Mouse (Mus musculus) hindbrain, embryonic 11.5 days (tissue): ENCODE data around the gene Pfdn5. TPM values are rescaled to one million over a fixed set of nuclear protein-coding genes. Genes with fewer than 3 reads are reported as not detected.
"Not testable (repeated sequence)": the region's sequence is repeated elsewhere in the genome, so short reads cannot be mapped to it uniquely, and the experiment has no call there.

Experiments
- ATAC-seq: fragments of 200-750 bp; cut with Nextera tagmentation; 2 replicates; pipeline ENCODE4 v1.8.0; 2017; ENCODE audit warnings: mild to moderate bottlenecking, moderate TSS enrichment, moderate library complexity; ENCODE audit not compliant: low FRiP score
- DNase-seq: peaks from one replicate; pipeline ENCODE4 v3.0.0-alpha.2; 2015; ENCODE audit warnings: low spot score
- H3K27ac ChIP-seq: fragments of 300-500 bp; sonication (generic); 2 replicates; pipeline ENCODE4 v1.5.1; 2014; ENCODE audit warnings: mild to moderate bottlenecking, low read depth, low read length
- H3K27me3 ChIP-seq: fragments of 300-500 bp; sonication (generic); 2 replicates; pipeline ENCODE4 v1.6.1; 2014; ENCODE audit warnings: mild to moderate bottlenecking, low read length, moderate library complexity, mixed read lengths; ENCODE audit not compliant: control insufficient read depth, insufficient read depth
- H3K36me3 ChIP-seq: fragments of 300-500 bp; sonication (generic); 2 replicates; pipeline ENCODE4 v1.6.1; 2014; ENCODE audit warnings: mild to moderate bottlenecking, low read length, moderate library complexity, mixed read lengths; ENCODE audit not compliant: control insufficient read depth, insufficient read depth
- H3K4me1 ChIP-seq: fragments of 300-500 bp; sonication (generic); replicated peaks from 2 replicates; pipeline ENCODE4 v1.6.1; 2014; ENCODE audit warnings: low read length, mixed read lengths; ENCODE audit not compliant: control insufficient read depth, insufficient read depth
- H3K4me2 ChIP-seq: fragments of 300-500 bp; sonication (generic); replicated peaks from 2 replicates; pipeline ENCODE4 v1.6.1; 2014; ENCODE audit warnings: mild to moderate bottlenecking, low read depth, low read length
- H3K4me3 ChIP-seq: fragments of 300-500 bp; sonication (generic); 2 replicates; pipeline ENCODE4 v1.5.1; 2014; ENCODE audit warnings: low read depth, low read length
- H3K9ac ChIP-seq: fragments of 300-500 bp; sonication (generic); 2 replicates; pipeline ENCODE4 v1.6.1; 2014; ENCODE audit warnings: low read depth, low read length
- H3K9me3 ChIP-seq: fragments of 300-500 bp; sonication (generic); 2 replicates; pipeline ENCODE4 v1.6.1; 2016; ENCODE audit warnings: low read length; ENCODE audit not compliant: control insufficient read depth
- WGBS: fragments of 180-500 bp; shearing (Covaris S2); extraction: QIAGEN DNeasy Blood & Tissue Kit; methylation state at CpG from one replicate; pipeline ENCODE4 v1.1.7; 2014; 5-methylcytosine and 5-hydroxymethylcytosine counted together
- polyA plus RNA-seq: library from polyadenylated mRNA; unstranded; fragments of >200 nt; fragmentation: Nextera tagmentation; extraction: Ambion mirVana; gene quantifications from 2 replicates; pipeline ENCODE4 v1.2.1, GENCODE M21; 2014

Pfdn5 gene
- polyA plus RNA-seq, 1 experiment from 2014 or later, result 431 TPM

DNA sequence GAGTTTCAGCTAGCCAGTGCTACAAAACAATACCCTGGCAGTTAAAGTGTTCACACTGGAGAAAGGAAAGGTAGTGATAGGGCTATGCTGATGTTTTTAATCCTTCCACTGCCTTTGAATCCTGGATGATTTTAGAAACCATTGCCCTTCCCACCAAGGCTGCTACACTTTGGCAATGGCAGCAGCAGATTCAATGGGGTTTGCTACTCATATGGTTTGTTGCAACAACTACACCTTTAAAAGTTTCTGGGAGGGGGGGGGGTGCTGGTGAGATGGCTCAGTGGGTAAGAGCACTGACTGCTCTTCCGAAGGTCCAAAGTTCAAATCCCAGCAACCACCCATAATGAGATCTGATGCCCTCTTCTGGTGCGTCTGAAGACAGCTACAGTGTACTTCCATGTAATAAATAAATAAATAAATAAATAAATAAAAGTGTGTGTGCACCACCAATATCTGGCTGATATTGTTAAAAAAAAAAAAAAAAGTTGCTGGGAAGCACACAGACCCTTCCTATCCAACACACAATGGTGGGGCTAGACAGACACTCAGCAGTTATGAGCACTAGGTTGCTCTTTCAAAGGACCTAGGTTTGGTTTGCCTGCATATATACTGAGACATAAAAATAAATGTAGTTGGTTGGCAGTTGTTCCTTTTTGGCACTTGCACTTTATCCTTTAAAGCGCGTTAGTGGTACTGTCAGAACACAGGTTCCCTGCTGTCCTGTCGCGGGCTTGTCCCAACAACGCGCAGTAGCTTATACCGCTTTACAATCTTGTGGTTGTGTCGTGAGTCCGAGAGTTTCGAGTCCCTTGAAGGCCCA, 1.1 kb upstream of the Pfdn5 start:
- 85% methylated on average over 12 of the region's 12 CpGs for WGBS
- Histone ChIP-seq H3K36me3 (0 out of 2 replicates have a peak, but pooled peaks cover 2% of the 10 kb centered on the region), H3K27me3 (no peaks in the 10 kb centered on the region), H3K9me3 (no peaks in the 10 kb centered on the region), H3K4me1 (no peaks in the 10 kb centered on the region), H3K4me3 (no peak overlapping the region), H3K27ac (no peak overlapping the region), H3K4me2 (no peak overlapping the region), H3K9ac (no peak overlapping the region)
- ATAC-seq (no peak), DNase-seq (no peak)

- DNase-seq (no peak), ATAC-seq (no peak)
- Histone ChIP-seq H3K9me3 (no peaks in the 10 kb centered on the region), H3K27me3 (no peaks in the 10 kb centered on the region), H3K9ac (peak overlapping the region; percentile 86), H3K4me3 (peak overlapping the region; percentile 90), H3K36me3 (no peaks in the 10 kb centered on the region), H3K4me2 (peak overlapping the region; percentile 60), H3K4me1 (no peaks in the 10 kb centered on the region; the same call in 1 of the 2 replicates), H3K27ac (no peak overlapping the region)
- 74% methylated on average over 8 of the region's 8 CpGs for WGBS
Observed at GRCm38 (mm10) chr15:102326892-102327291, 976 bp downstream of the Pfdn5 start.

GRCm38 (mm10) chr15:102331610-102332015, 5.7 kb downstream of the Pfdn5 start, which contains the start of gene Myg1:
Myg1 (plus strand) TSS chr15:102331709.
- H3K27ac ChIP-seq, result no peak within 1 kb of the TSS
- 1% methylated on average over 30 of the region's 30 CpGs for WGBS
- no peaks in the 10 kb centered on the region for H3K9me3 ChIP-seq
- peak within 1 kb of the TSS; percentile 81 for H3K4me3 ChIP-seq
- peak within 1 kb of the TSS; percentile 72 for H3K4me2 ChIP-seq
- ATAC-seq, result peak; percentile 96
- no peaks in the 10 kb centered on the region for H3K27me3 ChIP-seq
- DNase-seq, result peak; percentile 92
- peak within 1 kb of the TSS; percentile 69 for H3K9ac ChIP-seq
- H3K4me1 ChIP-seq, result peaks cover 6% of the 10 kb centered on the region
- H3K36me3 ChIP-seq, result no peaks in the 10 kb centered on the region

- Histone ChIP-seq H3K4me1 (peaks cover 6% of the 10 kb centered on the region), H3K36me3 (no peaks in the 10 kb centered on the region)
- WGBS, result 91% methylated on average over 8 of the region's 8 CpGs
Observed at GRCm38 (mm10) chr15:102335254-102335653, 9.3 kb downstream of the Pfdn5 start.

GRCm38 (mm10) chr15:102335925-102336324, 10.0 kb downstream of the Pfdn5 start:
- H3K9ac ChIP-seq, ATAC-seq, H3K27ac ChIP-seq, H3K4me1 ChIP-seq, H3K9me3 ChIP-seq, H3K27me3 ChIP-seq, H3K36me3 ChIP-seq, H3K4me3 ChIP-seq, H3K4me2 ChIP-seq: not testable (repeated sequence)
- peak; percentile 43 for DNase-seq
- WGBS, result 91% methylated on average over 5 of the region's 5 CpGs

More at GRCm38 (mm10) chr15:102335254-102335653, 9.3 kb downstream of the Pfdn5 start:
- no peak for DNase-seq
- Histone ChIP-seq H3K9ac (no peak overlapping the region), H3K9me3 (no peaks in the 10 kb centered on the region), H3K4me2 (no peak overlapping the region), H3K27me3 (no peaks in the 10 kb centered on the region), H3K4me3 (no peak overlapping the region), H3K27ac (no peak overlapping the region)
- ATAC-seq, result no peak

DNA sequence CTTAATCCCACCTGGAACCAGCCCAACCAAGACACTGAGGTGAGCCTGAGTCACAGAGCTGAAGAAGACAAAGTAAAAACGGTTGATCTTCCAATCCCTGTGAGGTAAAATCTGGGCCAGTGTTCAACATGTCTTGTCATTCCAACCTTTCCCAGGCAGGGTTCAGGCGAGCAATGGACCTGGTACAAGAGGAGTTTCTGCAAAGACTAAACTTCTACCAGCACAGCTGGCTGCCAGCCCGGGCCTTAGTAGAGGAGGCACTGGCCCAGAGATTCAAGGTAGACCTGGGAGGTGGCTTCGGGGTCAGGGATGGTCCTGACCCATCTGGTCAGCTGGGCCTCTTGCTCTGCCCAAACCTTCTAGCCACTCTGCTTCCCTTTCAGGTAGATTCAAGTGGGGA, 11.0 kb downstream of the Pfdn5 start:
- Histone ChIP-seq H3K9ac (no peak overlapping the region), H3K36me3 (no peaks in the 10 kb centered on the region)
- 85% methylated on average over 4 of the region's 4 CpGs for WGBS

GRCm38 (mm10) chr15:102339612-102340011, 13.7 kb downstream of the Pfdn5 start:
- WGBS, result 77% methylated on average over 5 of the region's 5 CpGs
- Histone ChIP-seq H3K27me3 (no peaks in the 10 kb centered on the region), H3K36me3 (no peaks in the 10 kb centered on the region), H3K4me3 (no peak overlapping the region), H3K4me1 (no peaks in the 10 kb centered on the region), H3K4me2 (no peak overlapping the region), H3K9ac (no peak overlapping the region), H3K27ac (no peak overlapping the region), H3K9me3 (no peaks in the 10 kb centered on the region)
- DNase-seq (no peak), ATAC-seq (no peak)

More for the DNA sequence above, 11.0 kb downstream of the Pfdn5 start:
- Histone ChIP-seq H3K4me1 (peaks cover 6% of the 10 kb centered on the region; the same call in 1 of the 2 replicates), H3K4me2 (no peak overlapping the region), H3K27me3 (no peaks in the 10 kb centered on the region), H3K9me3 (no peaks in the 10 kb centered on the region), H3K4me3 (no peak overlapping the region), H3K27ac (no peak overlapping the region)
- no peak for ATAC-seq
- DNase-seq, result no peak

DNA sequence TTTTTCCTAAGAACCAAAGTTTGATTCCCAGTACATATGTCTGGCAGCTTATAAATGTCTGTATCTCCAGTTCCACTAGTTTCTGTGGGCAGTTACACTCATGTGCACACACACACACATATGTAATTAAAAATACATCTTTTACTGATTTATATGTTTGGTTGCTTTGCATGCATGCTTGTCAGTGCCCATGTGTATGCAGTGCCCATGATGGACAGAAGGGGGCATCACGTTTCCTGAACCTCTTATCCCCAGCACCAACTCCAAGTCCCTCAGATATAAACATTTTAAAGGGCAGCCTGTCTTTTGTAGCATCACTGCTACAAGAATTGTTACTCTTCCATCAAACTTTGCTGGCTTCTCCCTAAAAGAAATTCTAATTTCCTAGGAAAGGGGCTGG, 15.7 kb downstream of the Pfdn5 start:
- H3K9ac ChIP-seq, result no peak overlapping the region
- H3K4me1 ChIP-seq, result no peaks in the 10 kb centered on the region
- no peaks in the 10 kb centered on the region for H3K9me3 ChIP-seq
- ATAC-seq (no peak), DNase-seq (peak; percentile 64)
- 13% methylated on average over 1 of the region's 1 CpGs for WGBS
- H3K27me3 ChIP-seq, result no peaks in the 10 kb centered on the region
- no peaks in the 10 kb centered on the region for H3K36me3 ChIP-seq
- H3K4me3 ChIP-seq, result no peak overlapping the region
- H3K27ac ChIP-seq, result no peak overlapping the region
- H3K4me2 ChIP-seq, result no peak overlapping the region

DNA sequence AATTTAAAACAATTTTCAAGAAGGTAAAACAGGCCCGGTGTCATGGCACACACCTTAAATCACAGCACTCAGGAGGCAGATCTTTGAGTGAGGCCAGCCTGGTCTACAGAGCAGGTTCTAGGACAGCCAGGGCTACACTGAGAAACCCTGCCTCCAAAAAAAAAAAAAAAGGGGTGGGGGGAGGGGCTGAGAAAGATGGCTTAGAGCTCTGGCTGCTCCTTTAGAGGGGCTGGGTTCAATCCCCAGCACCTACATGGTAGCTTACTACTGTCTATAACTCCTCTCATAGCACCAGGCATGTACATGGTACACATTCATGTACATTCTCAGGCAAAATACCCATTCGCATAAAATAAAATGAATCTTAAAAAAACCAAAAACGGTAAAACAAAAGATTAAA, 18.6 kb downstream of the Pfdn5 start:
- Histone ChIP-seq H3K27me3 (no peaks in the 10 kb centered on the region), H3K4me2 (no peak overlapping the region), H3K4me1 (no peaks in the 10 kb centered on the region), H3K9me3 (no peaks in the 10 kb centered on the region), H3K9ac (no peak overlapping the region), H3K4me3 (no peak overlapping the region), H3K27ac (no peak overlapping the region), H3K36me3 (no peaks in the 10 kb centered on the region)
- DNase-seq (no peak), ATAC-seq (no peak)
- 95% methylated on average over 3 of the region's 3 CpGs for WGBS
